Mouse (Mus musculus) ES-Bruce4 (cell line): ENCODE results near the gene C130074G19Rik. TPM values are rescaled to one million over a fixed set of nuclear protein-coding genes. Genes with fewer than 3 reads are reported as not detected.

Experiments used
- H3K27ac ChIP-seq: 2 replicates; pipeline ENCODE4 v1.5.1; 2012; ENCODE audit warnings: low read length, inconsistent platforms; ENCODE audit not compliant: insufficient read depth
- H3K27me3 ChIP-seq: 2 replicates; pipeline ENCODE4 v1.6.1; 2012; ENCODE audit warnings: mild to moderate bottlenecking, low read length, inconsistent platforms; ENCODE audit not compliant: control insufficient read depth, poor library complexity, insufficient read depth, severe bottlenecking
- H3K36me3 ChIP-seq: 2 replicates; pipeline ENCODE4 v1.6.1; 2012; ENCODE audit warnings: inconsistent platforms, mild to moderate bottlenecking, low read length, moderate library complexity; ENCODE audit not compliant: control insufficient read depth, poor library complexity, insufficient read depth, severe bottlenecking
- H3K4me1 ChIP-seq: one replicate; pipeline ENCODE4 v1.8.1; 2011; ENCODE audit warnings: low read length; ENCODE audit not compliant: control insufficient read depth, insufficient read depth
- H3K4me3 ChIP-seq: 2 replicates; pipeline ENCODE4 v1.5.1; 2011; ENCODE audit warnings: low read depth, mild to moderate bottlenecking, low read length
- H3K9ac ChIP-seq: 2 replicates; pipeline ENCODE4 v1.6.1; 2012; ENCODE audit warnings: low read depth, mild to moderate bottlenecking, inconsistent platforms; ENCODE audit not compliant: poor library complexity, severe bottlenecking
- H3K9me3 ChIP-seq: replicated peaks from 2 replicates; pipeline ENCODE4 v1.6.1; 2012; ENCODE audit warnings: mild to moderate bottlenecking, low read length, inconsistent platforms; ENCODE audit not compliant: control insufficient read depth, poor library complexity, insufficient read depth, severe bottlenecking
- CTCF ChIP-seq: IDR thresholded peaks from one replicate; pipeline ENCODE4 v1.8.1; 2011; ENCODE audit warnings: low read depth, low read length
- EP300 ChIP-seq: IDR thresholded peaks from 2 replicates; pipeline ENCODE4 v1.6.1; 2011; ENCODE audit warnings: low read depth, low read length; ENCODE audit not compliant: insufficient read depth
- POLR2A ChIP-seq: IDR thresholded peaks from one replicate; pipeline ENCODE4 v1.8.1; 2011; ENCODE audit warnings: low read length; ENCODE audit not compliant: insufficient read depth
- polyA plus RNA-seq: library from polyadenylated mRNA; stranded (reverse); fragments of >200 nt; gene quantifications from 2 replicates; pipeline ENCODE4 v1.2.4, GENCODE M21; 2011; ENCODE audit warnings: low read depth; ENCODE audit not compliant: missing spikeins, insufficient read depth, insufficient read length

The C130074G19Rik gene
- polyA plus RNA-seq, 1 experiment: 4.8 TPM

- H3K27me3 ChIP-seq: no peaks in the 10 kb centered on the region
- no peak overlapping the region for H3K27ac ChIP-seq
- no peaks in the 10 kb centered on the region for H3K9me3 ChIP-seq
- no peaks in the 10 kb centered on the region for H3K4me1 ChIP-seq
- H3K4me3 ChIP-seq: no peak overlapping the region
- H3K9ac ChIP-seq: no peak overlapping the region
- H3K36me3 ChIP-seq: no peaks in the 10 kb centered on the region
- no peak for TF ChIP-seq POLR2A
- TF ChIP-seq EP300: no peak
- no peak for TF ChIP-seq CTCF
These were observed 20.7 kb upstream of the C130074G19Rik start for GRCm38 (mm10) chr1:184903697-184904096.

- TF ChIP-seq EP300 (no peak), POLR2A (no peak), CTCF (no peak)
- Histone ChIP-seq H3K27ac (no peak overlapping the region), H3K4me3 (no peak overlapping the region), H3K27me3 (no peaks in the 10 kb centered on the region), H3K9ac (no peak overlapping the region), H3K36me3 (no peaks in the 10 kb centered on the region), H3K4me1 (no peaks in the 10 kb centered on the region), H3K9me3 (no peaks in the 10 kb centered on the region)
These were observed 19.9 kb upstream of the C130074G19Rik start for GRCm38 (mm10) chr1:184902886-184903285.

- no peaks in the 10 kb centered on the region for H3K27me3 ChIP-seq
- no peak overlapping the region for H3K9ac ChIP-seq
- H3K27ac ChIP-seq: no peak overlapping the region
- H3K36me3 ChIP-seq: no peaks in the 10 kb centered on the region
- TF ChIP-seq CTCF (no peak), POLR2A (no peak), EP300 (no peak)
- no peaks in the 10 kb centered on the region for H3K9me3 ChIP-seq
- no peaks in the 10 kb centered on the region for H3K4me1 ChIP-seq
- no peak overlapping the region for H3K4me3 ChIP-seq
These were observed 14.3 kb upstream of the C130074G19Rik start for GRCm38 (mm10) chr1:184897350-184897749.

GRCm38 (mm10) chr1:184891998-184892397 is 9.0 kb upstream of the C130074G19Rik start:
- no peak overlapping the region for H3K27ac ChIP-seq
- H3K4me1 ChIP-seq: no peaks in the 10 kb centered on the region
- no peaks in the 10 kb centered on the region for H3K27me3 ChIP-seq
- H3K36me3 ChIP-seq: no peaks in the 10 kb centered on the region
- H3K4me3 ChIP-seq: no peak overlapping the region
- no peak overlapping the region for H3K9ac ChIP-seq
- no peak for TF ChIP-seq CTCF
- no peak for TF ChIP-seq EP300
- no peak for TF ChIP-seq POLR2A
- H3K9me3 ChIP-seq: 0 out of 2 replicates have a peak, but pooled peaks cover 2% of the 10 kb centered on the region

GRCm38 (mm10) chr1:184889454-184889853 is 6.4 kb upstream of the C130074G19Rik start:
- no peak overlapping the region for H3K27ac ChIP-seq
- no peak overlapping the region for H3K4me3 ChIP-seq
- no peak for TF ChIP-seq POLR2A
- TF ChIP-seq CTCF: no peak
- TF ChIP-seq EP300: no peak
- no peaks in the 10 kb centered on the region for H3K36me3 ChIP-seq
- no peak overlapping the region for H3K9ac ChIP-seq
- H3K9me3 ChIP-seq: 0 out of 2 replicates have a peak, but pooled peaks cover 2% of the 10 kb centered on the region
- H3K4me1 ChIP-seq: no peaks in the 10 kb centered on the region
- H3K27me3 ChIP-seq: no peaks in the 10 kb centered on the region

GRCm38 (mm10) chr1:184886160-184886559 is 3.1 kb upstream of the C130074G19Rik start:
- Histone ChIP-seq H3K4me3 (no peak overlapping the region), H3K27ac (no peak overlapping the region), H3K36me3 (no peaks in the 10 kb centered on the region), H3K27me3 (no peaks in the 10 kb centered on the region), H3K9me3 (0 out of 2 replicates have a peak, but pooled peaks cover 2% of the 10 kb centered on the region), H3K4me1 (no peaks in the 10 kb centered on the region), H3K9ac (no peak overlapping the region)
- TF ChIP-seq CTCF (no peak), EP300 (no peak), POLR2A (no peak)
